Mouse (Mus musculus) megakaryocyte, embryonic 14.5 days (primary cell): ENCODE data around the gene Hist4h4.

Experiments used
- FLI1 ChIP-seq: IDR thresholded peaks from 2 replicates; pipeline ENCODE4 v1.6.1; 2012; ENCODE audit warnings: low read length, inconsistent platforms, mixed read lengths
- GATA1 ChIP-seq: IDR thresholded peaks from 3 replicates; pipeline ENCODE4 v1.6.1; 2012; ENCODE audit warnings: mixed read lengths, low read length, inconsistent platforms, borderline replicate concordance

GRCm38 (mm10) chr6:136827116-136827515 lies 22.9 kb upstream of the Hist4h4 start:
- TF ChIP-seq GATA1 (no peak), FLI1 (no peak)
